Mouse (Mus musculus) MEL (cell line): ENCODE results near the gene Plac9a. TPM values are rescaled to one million over a fixed set of nuclear protein-coding genes. Genes with fewer than 3 reads are reported as not detected.

Experiments
- DNase-seq: peaks from one replicate; pipeline ENCODE4 v3.0.0; 2011; ENCODE audit warnings: low read depth, low spot score
- H3K27ac ChIP-seq: 2 replicates; pipeline ENCODE4 v1.5.1; 2012; ENCODE audit warnings: low read depth, mild to moderate bottlenecking, control low read depth, low read length, moderate library complexity; ENCODE audit not compliant: control insufficient read depth
- H3K27me3 ChIP-seq, 2 experiments: fragments of 150-350 bp in 1 of 2; sonication (generic) in 1 of 2; 2 replicates each; pipeline ENCODE4 v1.6.1; 2012; ENCODE audit warnings: low read length in 2 of 2, mild to moderate bottlenecking in 2 of 2, improper control_type of control experiment in 1 of 2, moderate library complexity in 1 of 2; ENCODE audit not compliant: insufficient read depth in 2 of 2, control insufficient read depth in 1 of 2
- H3K36me3 ChIP-seq, 2 experiments: 2 replicates each; pipeline ENCODE4 v1.6.1; 2012 to 2014; ENCODE audit warnings: low read length in 2 of 2, improper control_type of control experiment in 1 of 2, inconsistent platforms in 1 of 2, mild to moderate bottlenecking in 1 of 2; ENCODE audit not compliant: insufficient read depth in 2 of 2, control insufficient read depth in 1 of 2
- H3K4me1 ChIP-seq, 2 experiments: fragments of 150-350 bp in 1 of 2; sonication (generic) in 1 of 2; 2 replicates each; pipeline ENCODE4 v1.6.1; 2012; ENCODE audit warnings: low read length in 2 of 2, improper control_type of control experiment in 1 of 2, mild to moderate bottlenecking in 1 of 2; ENCODE audit not compliant: insufficient read depth in 2 of 2, control insufficient read depth in 1 of 2
- H3K4me3 ChIP-seq, 2 experiments: fragments of 150-350 bp in 1 of 2; sonication (generic) in 1 of 2; 2 replicates each; pipeline ENCODE4 v1.5.1; 2012; ENCODE audit warnings: low read depth in 2 of 2, low read length in 2 of 2, mild to moderate bottlenecking in 2 of 2, moderate library complexity in 2 of 2, control low read depth in 1 of 2, improper control_type of control experiment in 1 of 2; ENCODE audit not compliant: control insufficient read depth in 1 of 2, insufficient read depth in 1 of 2
- H3K79me2 ChIP-seq: 2 replicates; pipeline ENCODE4 v1.6.1; 2012; ENCODE audit warnings: mild to moderate bottlenecking, low read length, moderate library complexity; ENCODE audit not compliant: control insufficient read depth, poor library complexity, insufficient read depth
- H3K9ac ChIP-seq: 2 replicates; pipeline ENCODE4 v1.6.1; 2012; ENCODE audit warnings: low read depth, mild to moderate bottlenecking, control low read depth, low read length, moderate library complexity; ENCODE audit not compliant: control insufficient read depth, poor library complexity, severe bottlenecking
- H3K9me3 ChIP-seq: fragments of 150-350 bp; sonication (generic); replicated peaks from 2 replicates; pipeline ENCODE4 v1.6.1; 2012; ENCODE audit warnings: mild to moderate bottlenecking, low read length, improper control_type of control experiment, moderate library complexity; ENCODE audit not compliant: insufficient read depth
- EP300 ChIP-seq, 2 experiments: IDR thresholded peaks; 2 replicates each; pipeline ENCODE4 v1.6.1; 2011; ENCODE audit warnings: improper control_type of control experiment in 2 of 2, low read length in 2 of 2, low read depth in 1 of 2, mild to moderate bottlenecking in 1 of 2
- GABPA ChIP-seq: IDR thresholded peaks from 2 replicates; pipeline ENCODE4 v1.6.1; 2012; ENCODE audit warnings: low read depth, mild to moderate bottlenecking, inconsistent platforms, low read length, improper control_type of control experiment, moderate library complexity
- GATA1 ChIP-seq: IDR thresholded peaks from 2 replicates; pipeline ENCODE4 v1.6.1; 2011; ENCODE audit warnings: low read depth, low read length, improper control_type of control experiment
- JUND ChIP-seq: IDR thresholded peaks from 2 replicates; pipeline ENCODE4 v1.6.1; 2011; ENCODE audit warnings: low read depth, mild to moderate bottlenecking, improper control_type of control experiment, low read length
- KAT2A ChIP-seq: conservative IDR thresholded peaks from 2 replicates; pipeline ENCODE4 v1.6.1; 2012; ENCODE audit warnings: low read depth, low read length, improper control_type of control experiment, inconsistent platforms
- MAX ChIP-seq: IDR thresholded peaks from 2 replicates; pipeline ENCODE4 v1.6.1; 2011; ENCODE audit warnings: low read length, improper control_type of control experiment
- MAZ ChIP-seq: IDR thresholded peaks from 2 replicates; pipeline ENCODE4 v1.6.1; 2012; ENCODE audit warnings: low read depth, mild to moderate bottlenecking, inconsistent platforms, low read length, improper control_type of control experiment
- MEF2A ChIP-seq: IDR thresholded peaks from 2 replicates; pipeline ENCODE4 v1.6.1; 2014; ENCODE audit warnings: low read depth, mild to moderate bottlenecking, inconsistent platforms, low read length, improper control_type of control experiment; ENCODE audit not compliant: poor library complexity, insufficient replicate concordance, severe bottlenecking; ENCODE audit errors: extremely low read depth
- MXI1 ChIP-seq: IDR thresholded peaks from 2 replicates; pipeline ENCODE4 v1.6.1; 2011; ENCODE audit warnings: mild to moderate bottlenecking, low read depth, low read length, improper control_type of control experiment
- NRF1 ChIP-seq: IDR thresholded peaks from 2 replicates; pipeline ENCODE4 v1.6.1; 2014; ENCODE audit warnings: low read depth, mild to moderate bottlenecking, inconsistent platforms, low read length, improper control_type of control experiment, moderate library complexity; ENCODE audit not compliant: poor library complexity, insufficient read depth, severe bottlenecking
- POLR2A ChIP-seq, 2 experiments: IDR thresholded peaks; 2 replicates each; pipeline ENCODE4 v1.6.1; 2011 to 2012; ENCODE audit warnings: low read length in 2 of 2, mild to moderate bottlenecking in 2 of 2, control low read depth in 1 of 2, improper control_type of control experiment in 1 of 2, low read depth in 1 of 2, moderate library complexity in 1 of 2; ENCODE audit not compliant: control insufficient read depth in 1 of 2, insufficient read depth in 1 of 2, poor library complexity in 1 of 2
- POLR2AphosphoS5 ChIP-seq: IDR thresholded peaks from 2 replicates; pipeline ENCODE4 v1.6.1; 2012; ENCODE audit warnings: low read depth, borderline replicate concordance, mild to moderate bottlenecking, inconsistent platforms, low read length, moderate library complexity, mixed read lengths
- RAD21 ChIP-seq: IDR thresholded peaks from 2 replicates; pipeline ENCODE4 v1.6.1; 2011; ENCODE audit warnings: mild to moderate bottlenecking, low read depth, low read length, improper control_type of control experiment
- RCOR1 ChIP-seq: IDR thresholded peaks from 2 replicates; pipeline ENCODE4 v1.6.1; 2012; ENCODE audit warnings: low read depth, mild to moderate bottlenecking, inconsistent platforms, low read length, improper control_type of control experiment
- SIN3A ChIP-seq: IDR thresholded peaks from 2 replicates; pipeline ENCODE4 v1.6.1; 2012; ENCODE audit warnings: low read length, improper control_type of control experiment, inconsistent platforms
- TCF12 ChIP-seq: IDR thresholded peaks from 2 replicates; pipeline ENCODE4 v1.6.1; 2014; ENCODE audit warnings: low read depth, mild to moderate bottlenecking, inconsistent platforms, low read length, improper control_type of control experiment, moderate library complexity
- USF2 ChIP-seq, 2 experiments: IDR thresholded peaks; 2 replicates each; pipeline ENCODE4 v1.6.1; 2011 to 2012; ENCODE audit warnings: improper control_type of control experiment in 2 of 2, low read length in 2 of 2, borderline replicate concordance in 1 of 2, inconsistent platforms in 1 of 2, low read depth in 1 of 2, mild to moderate bottlenecking in 1 of 2; ENCODE audit not compliant: insufficient read depth in 1 of 2
- ZC3H11A ChIP-seq: IDR thresholded peaks from 2 replicates; pipeline ENCODE4 v1.6.1; 2012; ENCODE audit warnings: low read depth, mild to moderate bottlenecking, inconsistent platforms, low read length, improper control_type of control experiment
- ZMIZ1 ChIP-seq: IDR thresholded peaks from 2 replicates; pipeline ENCODE4 v1.6.1; 2012; ENCODE audit warnings: low read depth, mild to moderate bottlenecking, inconsistent platforms, low read length, improper control_type of control experiment, moderate library complexity
- polyA plus RNA-seq, 2 experiments: library from polyadenylated mRNA; stranded (reverse) in 1 of 2; unstranded in 1 of 2; fragments of >175 nt in 1 of 2; fragments of >200 nt in 1 of 2; gene quantifications; 2 replicates each; pipeline versions ENCODE4 v1.2.1 to v1.2.4; 2012; ENCODE audit warnings: low replicate concordance in 2 of 2, low read depth in 1 of 2; ENCODE audit not compliant: insufficient read length in 2 of 2, insufficient read depth in 1 of 2, missing spikeins in 1 of 2
- total RNA-seq: library from RNA; depleted of rRNA; stranded (reverse); fragments of 300-350 nt; gene quantifications from 2 replicates; pipeline ENCODE4 v1.2.3, GENCODE M21; 2012

The Plac9a gene
- total and polyA plus RNA-seq, 3 experiments = not detected

- H3K4me1 ChIP-seq = peaks cover 13 to 29% of the 10 kb centered on the region in 2 experiments
- peaks cover 0 to 21% of the 10 kb centered on the region in 2 experiments; a peak in 2 of 4 replicates for H3K36me3 ChIP-seq
- no peak overlapping the region for H3K9ac ChIP-seq
- H3K79me2 ChIP-seq = no peaks in the 10 kb centered on the region
- no peak for DNase-seq
- no peak overlapping the region for H3K4me3 ChIP-seq
- H3K27ac ChIP-seq = no peak overlapping the region
- no peaks in the 10 kb centered on the region for H3K27me3 ChIP-seq
- TF ChIP-seq MXI1 (no peak), USF2 (IDR thresholded peaks at IDR 0.05; ENCODE audit: borderline replicate concordance in 1 of 2, insufficient read depth in 1 of 2, low read depth in 1 of 2, low read length in 2 of 2) (no peak), NRF1 (no peak), ZMIZ1 (no peak), RCOR1 (no peak), RAD21 (no peak), EP300 (IDR thresholded peaks at IDR 0.05; ENCODE audit: low read depth in 1 of 2, low read length in 2 of 2) (no peak), JUND (no peak), MEF2A (no peak), KAT2A (no peak)
- TF ChIP-seq, all 39 proteins: peak for 0
- no peaks in the 10 kb centered on the region for H3K9me3 ChIP-seq
Measured at GRCm38 (mm10) chr14:25865251-25865650, 37.6 kb downstream of the Plac9a start.

GRCm38 (mm10) chr14:25863721-25864120, 39.2 kb downstream of the Plac9a start:
- no peak overlapping the region for H3K9ac ChIP-seq
- peaks cover 0 to 16% of the 10 kb centered on the region in 2 experiments; a peak in 2 of 4 replicates for H3K36me3 ChIP-seq
- no peak overlapping the region for H3K4me3 ChIP-seq
- H3K27ac ChIP-seq = no peak overlapping the region
- TF ChIP-seq MAZ = no peak
- TF ChIP-seq POLR2A (IDR thresholded peaks at IDR 0.05; ENCODE audit: control insufficient read depth in 1 of 2, insufficient read depth in 1 of 2, low read depth in 1 of 2, low read length in 2 of 2, poor library complexity in 1 of 2) = no peak
- TF ChIP-seq RCOR1 = no peak
- TF ChIP-seq GATA1 = no peak
- no peak for TF ChIP-seq POLR2AphosphoS5
- TF ChIP-seq ZC3H11A = no peak
- no peak for TF ChIP-seq ZMIZ1
- no peak for TF ChIP-seq SIN3A
- TF ChIP-seq NRF1 = no peak
- TF ChIP-seq MAX = no peak
- TF ChIP-seq EP300 (IDR thresholded peaks at IDR 0.05; ENCODE audit: low read depth in 1 of 2, low read length in 2 of 2) = no peak
- TF ChIP-seq GABPA = no peak
- TF ChIP-seq TCF12 = no peak
- H3K4me1 ChIP-seq = peaks cover 11 to 20% of the 10 kb centered on the region in 2 experiments
- no peaks in the 10 kb centered on the region for H3K9me3 ChIP-seq
- H3K79me2 ChIP-seq = no peaks in the 10 kb centered on the region
- H3K27me3 ChIP-seq = no peaks in the 10 kb centered on the region
- no peak for DNase-seq
